Mouse (Mus musculus): ENCODE data around the gene Vmn1r125. TPM values are rescaled to one million over a fixed set of nuclear protein-coding genes. Genes with fewer than 3 reads are reported as not detected.

Vmn1r125 gene
- not detected for polyA plus RNA-seq (2014; fragmentation: Illumina TruSeq; extraction: RNeasy Lipid Tissue Mini Kit (QIAGEN cat#74804); ENCODE audit: low read depth, low replicate concordance)

DNA sequence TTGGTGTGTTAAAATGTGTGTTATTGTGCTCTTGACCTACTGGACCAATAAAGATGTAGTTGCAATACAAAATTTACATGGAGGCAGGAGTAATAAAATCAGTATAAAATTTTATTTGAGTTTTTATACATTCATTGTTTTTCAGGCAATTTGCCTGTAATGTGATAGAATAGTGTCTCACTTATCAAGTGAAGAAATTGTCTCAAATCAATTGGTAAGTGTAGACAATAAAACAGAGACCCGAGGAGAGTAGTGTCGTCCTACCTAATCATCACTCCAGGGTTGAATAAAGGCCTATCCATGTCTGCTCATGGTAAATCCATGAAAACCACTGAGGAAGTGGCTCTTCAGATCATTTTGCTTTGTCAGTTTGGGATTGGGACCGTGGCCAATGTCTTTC is at the start of gene Vmn1r125:
Vmn1r125 (plus strand) TSS at position 301 of the 400 bp plus-strand sequence.

DNA sequence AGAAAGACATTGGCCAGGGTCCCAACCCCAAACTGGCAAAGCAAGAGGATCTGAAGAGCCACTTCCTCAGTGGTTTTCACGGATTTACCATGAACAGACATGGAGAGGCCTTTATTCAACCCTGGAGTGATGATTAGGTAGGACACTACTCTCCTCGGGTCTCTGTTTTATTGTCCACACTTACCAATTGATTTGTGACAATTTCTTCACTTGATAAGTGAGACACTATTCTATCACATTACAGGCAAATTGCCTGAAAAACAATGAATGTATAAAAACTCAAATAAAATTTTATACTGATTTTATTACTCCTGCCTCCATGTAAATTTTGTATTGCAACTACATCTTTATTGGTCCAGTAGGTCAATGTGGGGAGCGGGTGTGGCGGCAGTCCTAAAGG is 11.5 kb upstream of the Vmn1r125 start, which contains the start of gene Vmn1r124:
Vmn1r124 (minus strand) TSS at position 101 of the 400 bp plus-strand sequence.

DNA sequence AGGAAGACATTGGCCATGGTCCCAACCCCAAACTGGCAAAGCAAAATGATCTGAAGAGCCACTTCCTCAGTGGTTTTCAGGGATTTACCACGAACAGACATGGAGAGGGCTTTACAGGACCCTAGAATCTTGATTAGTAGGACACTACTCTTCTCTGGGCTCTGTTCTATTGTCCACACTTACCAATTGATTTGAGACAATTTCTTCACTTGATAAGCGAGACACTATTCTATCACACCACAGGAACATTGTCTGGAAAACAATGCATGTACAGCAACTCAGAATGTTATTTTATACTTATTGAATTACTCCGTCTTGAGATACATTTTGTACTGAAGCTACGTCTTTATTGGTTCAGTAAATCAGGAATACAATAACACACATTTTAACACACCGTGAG is 29.4 kb downstream of the Vmn1r125 start, which contains the start of gene Vmn1r126:
Vmn1r126 (minus strand) TSS at position 101 of the 400 bp plus-strand sequence.

DNA sequence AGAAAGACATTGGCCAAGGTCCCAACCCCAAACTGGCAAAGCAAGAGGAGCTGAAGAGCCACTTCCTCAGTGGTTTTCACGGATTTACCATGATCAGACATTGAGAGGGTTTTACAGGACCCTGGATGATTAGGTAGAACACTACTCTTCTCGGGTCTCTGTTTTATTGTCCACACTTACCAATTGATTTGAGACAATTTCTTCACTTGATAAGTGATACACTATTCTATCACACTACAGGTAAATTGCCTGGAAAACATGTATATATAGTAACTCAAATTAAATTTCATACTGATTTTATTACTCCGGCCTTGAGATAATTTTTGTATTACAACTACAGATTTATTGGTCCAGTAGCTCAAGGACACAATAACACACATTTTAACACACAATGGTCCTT is 47.8 kb downstream of the Vmn1r125 start, which contains the start of gene Vmn1r127:
Vmn1r127 (minus strand) TSS at position 101 of the 400 bp plus-strand sequence.

Other genes starting within 250 kb of the Vmn1r125 start
- gene Vmn1r120, start 218.4 kb upstream of the Vmn1r125 start, polyA plus RNA-seq (2014; fragmentation: Illumina TruSeq; extraction: RNeasy Lipid Tissue Mini Kit (QIAGEN cat#74804); ENCODE audit: low read depth, low replicate concordance), result not detected
- gene Vmn1r121, start 173.7 kb upstream of the Vmn1r125 start, polyA plus RNA-seq (2014; fragmentation: Illumina TruSeq; extraction: RNeasy Lipid Tissue Mini Kit (QIAGEN cat#74804); ENCODE audit: low read depth, low replicate concordance), result not detected
- not detected for gene Vmn1r122, start 138.1 kb upstream of the Vmn1r125 start, polyA plus RNA-seq (2014; fragmentation: Illumina TruSeq; extraction: RNeasy Lipid Tissue Mini Kit (QIAGEN cat#74804); ENCODE audit: low read depth, low replicate concordance)
- gene Vmn1r123, start 110.0 kb upstream of the Vmn1r125 start, polyA plus RNA-seq (2014; fragmentation: Illumina TruSeq; extraction: RNeasy Lipid Tissue Mini Kit (QIAGEN cat#74804); ENCODE audit: low read depth, low replicate concordance), result not detected
- gene Gm5157, start 81.8 kb upstream of the Vmn1r125 start, polyA plus RNA-seq (2014; fragmentation: Illumina TruSeq; extraction: RNeasy Lipid Tissue Mini Kit (QIAGEN cat#74804); ENCODE audit: low read depth, low replicate concordance), result not detected
- not detected for gene Vmn1r124, start 11.6 kb upstream of the Vmn1r125 start, polyA plus RNA-seq (2014; fragmentation: Illumina TruSeq; extraction: RNeasy Lipid Tissue Mini Kit (QIAGEN cat#74804); ENCODE audit: low read depth, low replicate concordance)
- gene Vmn1r126, start 29.3 kb downstream of the Vmn1r125 start, polyA plus RNA-seq (2014; fragmentation: Illumina TruSeq; extraction: RNeasy Lipid Tissue Mini Kit (QIAGEN cat#74804); ENCODE audit: low read depth, low replicate concordance), result not detected
- not detected for gene Vmn1r127, start 47.7 kb downstream of the Vmn1r125 start, polyA plus RNA-seq (2014; fragmentation: Illumina TruSeq; extraction: RNeasy Lipid Tissue Mini Kit (QIAGEN cat#74804); ENCODE audit: low read depth, low replicate concordance)
- not detected for gene Vmn1r128, start 77.2 kb downstream of the Vmn1r125 start, polyA plus RNA-seq (2014; fragmentation: Illumina TruSeq; extraction: RNeasy Lipid Tissue Mini Kit (QIAGEN cat#74804); ENCODE audit: low read depth, low replicate concordance)
- not detected for gene Vmn1r129, start 89.1 kb downstream of the Vmn1r125 start, polyA plus RNA-seq (2014; fragmentation: Illumina TruSeq; extraction: RNeasy Lipid Tissue Mini Kit (QIAGEN cat#74804); ENCODE audit: low read depth, low replicate concordance)
- not detected for gene Gm6882, start 160.6 kb downstream of the Vmn1r125 start, polyA plus RNA-seq (2014; fragmentation: Illumina TruSeq; extraction: RNeasy Lipid Tissue Mini Kit (QIAGEN cat#74804); ENCODE audit: low read depth, low replicate concordance)
- not detected for gene Vmn1r130, start 239.6 kb downstream of the Vmn1r125 start, polyA plus RNA-seq (2014; fragmentation: Illumina TruSeq; extraction: RNeasy Lipid Tissue Mini Kit (QIAGEN cat#74804); ENCODE audit: low read depth, low replicate concordance)

All from adipose tissue, adult 10 weeks (tissue).